Mouse (Mus musculus) left cerebral cortex, postnatal 14 days (tissue): ENCODE data around the gene Iqcg. TPM values are rescaled to one million over a fixed set of nuclear protein-coding genes. Genes with fewer than 3 reads are reported as not detected.

Experiments
- DNase-seq, 2 experiments: peaks; one replicate each; pipeline ENCODE4 v3.0.0; 2021 to 2022; ENCODE audit warnings: low spot score in 2 of 2, mixed read lengths in 1 of 2
- intact Hi-C: fragments of 180-260 bp; cut with DNase I; formaldehyde crosslinking; loops from one replicate; pipeline ENCODE4 v1.15.1; 2025
- microRNA-seq, 2 experiments: library from miRNA; unstranded; fragments of <30 nt; microRNA quantifications; one replicate each; pipeline ENCODE4 v1.2.0; 2022
- total RNA-seq, 2 experiments: library from RNA; stranded (reverse); gene quantifications; 2 replicates each; pipeline ENCODE4 v1.2.3; 2021

Gene Iqcg
- total RNA-seq, 2 experiments from 2014 or later: 4.4 to 6.2 TPM

GRCm38 (mm10) chr16:33013801-33014200, 42.2 kb downstream of the Iqcg start:
- intact Hi-C loops: loop anchor here (10.0 kb wide), 1 partner anchor 199 kb away; the partner anchor contains the start of gene Smbd1
- no peak for DNase-seq

- intact Hi-C loops: loop anchor here (10.0 kb wide), 1 partner anchor 195 kb away; the partner anchor contains the start of gene Smbd1
- DNase-seq: peak; percentile 25 to 34
Observed at GRCm38 (mm10) chr16:33010166-33010565, 45.9 kb downstream of the Iqcg start.

- intact Hi-C loops: no loop called here
- no peak for DNase-seq
Observed at GRCm38 (mm10) chr16:33007436-33007835, 48.6 kb downstream of the Iqcg start.

GRCm38 (mm10) chr16:33006888-33007287, 49.1 kb downstream of the Iqcg start:
- DNase-seq: no peak
- intact Hi-C loops: no loop called here

GRCm38 (mm10) chr16:33005216-33005615, 50.8 kb downstream of the Iqcg start:
- peak in 1 of 2 experiments; percentile 41 for DNase-seq

GRCm38 (mm10) chr16:32992158-32992557, 63.9 kb downstream of the Iqcg start:
- peak in 1 of 2 experiments; percentile 18 for DNase-seq
- intact Hi-C loops: no loop called here

More at GRCm38 (mm10) chr16:33005216-33005615, 50.8 kb downstream of the Iqcg start:
- intact Hi-C loops: no loop called here

- DNase-seq: no peak
- intact Hi-C loops: no loop called here
Observed at GRCm38 (mm10) chr16:32984631-32985030, 71.4 kb downstream of the Iqcg start.

- DNase-seq: no peak
- intact Hi-C loops: no loop called here
Observed at GRCm38 (mm10) chr16:32981405-32981804, 74.6 kb downstream of the Iqcg start.

GRCm38 (mm10) chr16:32980227-32980626, 75.8 kb downstream of the Iqcg start:
- peak in 1 of 2 experiments; percentile 11 for DNase-seq
- intact Hi-C loops: no loop called here

- intact Hi-C loops: no loop called here
- no peak for DNase-seq
Observed at GRCm38 (mm10) chr16:32973047-32973446, 83.0 kb downstream of the Iqcg start.

- DNase-seq: peak in 1 of 2 experiments; percentile 34
- intact Hi-C loops: no loop called here
Observed at GRCm38 (mm10) chr16:32972535-32972934, 83.5 kb downstream of the Iqcg start.

Small RNA genes within 50 kb of the gene (microRNA-seq; reads per million reads assigned to microRNA genes)
- gene Gm22231 (0 reads per million in 2 experiments), gene Mir1947 (1.7 to 4.7 reads per million in 2 experiments)

Other genes with a start within 250 kb of the Iqcg start
- not detected for gene Smbd1, start 245.7 kb downstream of the Iqcg start, total RNA-seq
- gene Fyttd1, start 178.7 kb downstream of the Iqcg start, total RNA-seq: 100 to 1,000 TPM; 122 to 135 TPM
- gene Rubcn, start 178.5 kb downstream of the Iqcg start, total RNA-seq: 10 to 100 TPM; 59.4 to 61.4 TPM
- gene Lrch3, start 142.1 kb downstream of the Iqcg start, total RNA-seq: 10 to 100 TPM; 28.9 to 31.6 TPM
- gene Rpl35a, start 235 bp upstream of the Iqcg start, total RNA-seq: 100 to 1,000 TPM; 237 to 241 TPM
- gene Lmln, start 6.3 kb upstream of the Iqcg start, total RNA-seq: 10 to 100 TPM; 17.7 to 20.7 TPM
- 10 to 100 TPM; 16.6 to 22.5 TPM for gene Osbpl11, start 128.9 kb upstream of the Iqcg start, total RNA-seq
- gene Snx4, start 195.2 kb upstream of the Iqcg start, total RNA-seq: 10 to 100 TPM; 46.5 to 49.7 TPM